Mouse (Mus musculus) cortical plate, adult 2 months (tissue): ENCODE measurements at regions not wholly inside any gene's neighbourhood (a gene's known extent, or its start where the extent isn't known, plus 50 kb on each side); places are given as distances from the start of the nearest gene placed in this dataset.

Experiments used
- H3K27ac ChIP-seq: fragments of 200-500 bp; 2 replicates; pipeline ENCODE4 v1.5.1; 2012; ENCODE audit warnings: low read length, control low read depth, inconsistent platforms; ENCODE audit not compliant: insufficient read depth
- H3K4me1 ChIP-seq: fragments of 200-500 bp; 2 replicates; pipeline ENCODE4 v1.6.1; 2011; ENCODE audit warnings: low read length; ENCODE audit not compliant: control insufficient read depth, insufficient read depth
- H3K4me3 ChIP-seq: fragments of 200-500 bp; 2 replicates; pipeline ENCODE4 v1.5.1; 2011; ENCODE audit warnings: mild to moderate bottlenecking, low read length, control low read depth; ENCODE audit not compliant: insufficient read depth
- CTCF ChIP-seq: fragments of 200-500 bp; IDR thresholded peaks from 2 replicates; pipeline ENCODE4 v1.5.1; 2011; ENCODE audit warnings: mild to moderate bottlenecking, control low read depth, low read length; ENCODE audit not compliant: insufficient read depth; ENCODE audit errors: extremely low read depth
- POLR2A ChIP-seq: fragments of 200-500 bp; IDR thresholded peaks from 2 replicates; pipeline ENCODE4 v1.6.1; 2011; ENCODE audit warnings: mild to moderate bottlenecking, low read length, control low read depth; ENCODE audit not compliant: insufficient read depth; ENCODE audit errors: extremely low read depth

GRCm38 (mm10) chr9:91959592-91959991, 233.1 kb upstream of the Plscr5 start:
- TF ChIP-seq CTCF: no peak
- no peak for TF ChIP-seq POLR2A
- H3K27ac ChIP-seq: no peak overlapping the region

GRCm38 (mm10) chr9:91959076-91959475, 233.7 kb upstream of the Plscr5 start:
- TF ChIP-seq POLR2A (no peak), CTCF (no peak)
- no peak overlapping the region for H3K4me3 ChIP-seq
- H3K27ac ChIP-seq: no peak overlapping the region
- H3K4me1 ChIP-seq: no peaks in the 10 kb centered on the region

More at GRCm38 (mm10) chr9:91959592-91959991, 233.1 kb upstream of the Plscr5 start:
- Histone ChIP-seq H3K4me1 (no peaks in the 10 kb centered on the region), H3K4me3 (no peak overlapping the region)

GRCm38 (mm10) chr9:91958421-91958820, 234.3 kb upstream of the Plscr5 start:
- Histone ChIP-seq H3K4me1 (no peaks in the 10 kb centered on the region), H3K4me3 (no peak overlapping the region), H3K27ac (no peak overlapping the region)
- TF ChIP-seq CTCF (no peak), POLR2A (no peak)

GRCm38 (mm10) chr9:91957061-91957460, 235.7 kb upstream of the Plscr5 start:
- Histone ChIP-seq H3K4me3 (no peak overlapping the region), H3K4me1 (no peaks in the 10 kb centered on the region), H3K27ac (no peak overlapping the region)
- TF ChIP-seq CTCF: no peak
- TF ChIP-seq POLR2A: no peak

- Histone ChIP-seq H3K4me1 (no peaks in the 10 kb centered on the region), H3K27ac (no peak overlapping the region), H3K4me3 (no peak overlapping the region)
- no peak for TF ChIP-seq CTCF
- no peak for TF ChIP-seq POLR2A
These were observed 244.0 kb upstream of the Plscr5 start for GRCm38 (mm10) chr9:91948746-91949145.

- Histone ChIP-seq H3K4me3 (no peak overlapping the region), H3K4me1 (no peaks in the 10 kb centered on the region), H3K27ac (no peak overlapping the region)
- TF ChIP-seq CTCF (no peak), POLR2A (no peak)
These were observed 250.7 kb upstream of the Plscr5 start for GRCm38 (mm10) chr9:91942001-91942400.

GRCm38 (mm10) chr9:91938729-91939128, 254.0 kb upstream of the Plscr5 start:
- Histone ChIP-seq H3K4me1 (no peaks in the 10 kb centered on the region), H3K4me3 (no peak overlapping the region), H3K27ac (no peak overlapping the region)
- no peak for TF ChIP-seq POLR2A
- TF ChIP-seq CTCF: no peak

GRCm38 (mm10) chr9:91904066-91904465, 288.7 kb upstream of the Plscr5 start:
- H3K27ac ChIP-seq: no peak overlapping the region
- H3K4me1 ChIP-seq: no peaks in the 10 kb centered on the region
- H3K4me3 ChIP-seq: no peak overlapping the region
- no peak for TF ChIP-seq POLR2A
- TF ChIP-seq CTCF: no peak

GRCm38 (mm10) chr9:91900956-91901355, 291.8 kb upstream of the Plscr5 start:
- H3K4me3 ChIP-seq: no peak overlapping the region
- TF ChIP-seq POLR2A (no peak), CTCF (no peak)
- no peak overlapping the region for H3K27ac ChIP-seq
- no peaks in the 10 kb centered on the region for H3K4me1 ChIP-seq

- H3K27ac ChIP-seq: no peak overlapping the region
- no peak for TF ChIP-seq CTCF
- no peak for TF ChIP-seq POLR2A
- H3K4me1 ChIP-seq: no peaks in the 10 kb centered on the region
- no peak overlapping the region for H3K4me3 ChIP-seq
These were observed 315.9 kb upstream of the Plscr5 start for GRCm38 (mm10) chr9:91876823-91877222.
